Mouse (Mus musculus) retina, postnatal 7 days (tissue): ENCODE measurements around the gene Ankrd55.

Source experiments
- DNase-seq: peaks from one replicate; pipeline ENCODE4 v3.0.0-alpha.2; 2012; ENCODE audit warnings: low read depth, low spot score

Ankrd55 gene

DNA sequence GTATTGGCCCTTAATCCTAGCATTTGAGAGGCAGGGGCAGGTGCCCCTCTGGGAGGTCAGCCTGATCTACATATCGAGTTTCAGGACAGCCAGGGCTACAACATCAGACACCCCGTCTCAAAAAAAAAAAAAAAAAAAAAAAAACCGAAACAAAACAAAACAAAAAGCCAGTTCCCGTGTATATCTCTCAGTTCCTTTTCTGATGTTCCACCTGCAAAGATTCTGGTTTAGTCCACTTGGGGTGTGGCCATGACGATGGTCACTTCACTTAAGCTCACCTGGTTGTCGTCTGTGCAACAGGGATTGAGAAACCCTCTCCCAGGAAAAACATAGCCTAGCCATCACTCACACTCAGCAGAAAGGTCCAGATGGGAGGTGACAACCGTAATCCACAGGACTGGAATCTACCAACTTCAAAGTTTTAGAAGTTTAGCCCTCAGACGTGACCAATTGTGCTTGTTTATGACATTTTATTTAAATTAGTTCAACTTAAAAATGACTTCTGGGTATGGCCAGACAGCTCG is 90.6 kb downstream of the Ankrd55 start:
- DNase-seq: no peak

DNA sequence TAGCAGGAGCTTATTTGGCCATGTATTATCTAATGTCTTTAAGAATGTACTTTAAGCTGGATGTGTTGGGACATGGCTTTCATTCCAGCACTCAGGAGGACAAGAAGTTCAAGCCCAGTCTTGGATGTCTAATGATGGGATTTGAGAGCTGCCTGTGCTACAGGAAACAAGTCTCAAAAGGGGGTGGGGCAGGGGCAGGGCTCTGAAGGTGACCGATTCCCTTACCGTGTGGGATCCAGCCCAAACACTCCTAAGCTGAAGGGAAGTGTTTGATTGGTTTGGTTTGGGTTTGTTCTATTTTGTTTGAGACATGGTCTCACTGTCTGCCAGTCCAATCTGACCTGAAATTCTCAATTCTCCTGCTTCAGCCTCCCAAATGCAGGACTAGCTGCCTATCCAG is 93.2 kb downstream of the Ankrd55 start:
- no peak for DNase-seq

DNA sequence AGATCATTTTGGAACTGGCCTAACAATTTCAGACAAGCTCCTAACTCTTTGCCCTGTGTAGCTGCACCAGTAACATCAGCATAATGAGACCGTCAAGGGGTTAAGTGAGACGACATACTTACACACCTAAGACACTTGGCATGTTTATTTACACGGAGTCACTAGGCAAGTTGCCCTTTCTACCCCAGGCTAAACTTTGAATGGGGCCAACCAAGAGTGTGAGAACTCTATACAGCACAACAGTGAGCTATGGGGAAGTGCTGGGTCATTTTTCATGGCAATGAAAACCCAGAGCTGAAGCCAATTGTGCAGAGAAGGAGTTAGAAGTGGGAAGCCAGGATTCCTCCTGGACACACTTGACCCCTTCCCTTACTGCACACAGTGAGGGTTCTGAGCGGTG is 94.2 kb downstream of the Ankrd55 start:
- no peak for DNase-seq

DNA sequence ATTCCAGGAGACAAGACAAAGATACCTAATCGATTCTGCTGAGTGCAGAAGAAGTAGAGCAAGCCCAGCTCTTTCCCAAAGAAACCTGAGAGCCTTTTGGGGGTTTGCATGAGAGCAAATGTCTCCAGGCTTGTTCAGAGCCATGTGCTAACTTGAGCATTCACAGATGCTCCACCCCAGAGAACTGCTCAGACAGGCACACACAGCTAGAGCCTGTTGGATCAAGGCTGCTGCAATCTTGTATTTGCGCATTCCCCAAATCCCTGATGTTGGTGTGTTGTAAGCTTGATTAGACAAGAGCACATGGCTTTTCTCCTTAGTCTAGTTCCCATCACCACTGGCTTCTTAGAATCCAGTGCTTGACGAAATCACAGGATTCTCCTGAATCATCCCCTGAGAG is 94.7 kb downstream of the Ankrd55 start:
- DNase-seq: no peak

DNA sequence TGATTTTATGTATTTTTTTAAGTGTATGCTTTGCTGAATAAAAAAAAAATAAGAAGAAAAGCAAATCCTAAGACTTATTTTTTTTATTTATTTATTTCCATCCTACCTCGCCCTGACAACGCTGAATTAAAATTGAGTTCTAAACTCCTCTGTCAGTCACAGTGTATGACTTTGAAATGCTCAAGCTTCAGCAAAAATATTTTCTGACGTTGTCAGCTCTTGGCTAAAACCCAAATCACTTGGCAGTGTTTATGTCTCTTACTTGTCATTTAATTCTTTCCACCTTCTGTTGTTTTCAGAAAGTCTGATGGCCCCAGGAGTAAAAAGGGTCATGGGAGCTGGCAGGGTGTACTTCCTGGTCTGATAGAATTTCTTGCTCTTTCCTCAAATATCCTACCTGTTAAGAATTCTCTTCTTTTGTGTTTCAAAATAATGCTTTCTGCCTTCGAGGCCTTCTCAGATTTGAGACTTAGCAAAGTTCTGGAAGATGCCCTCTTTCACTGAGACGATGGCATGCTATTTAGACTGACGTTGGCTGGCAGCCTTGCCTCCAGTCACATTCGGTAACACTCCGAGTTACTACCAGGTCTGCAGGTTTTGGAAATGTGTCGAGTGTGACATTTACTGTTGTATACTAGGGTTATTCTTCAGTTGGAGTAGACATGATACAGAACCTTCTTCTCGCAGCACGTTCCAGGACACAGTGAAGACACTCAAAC is 95.8 kb downstream of the Ankrd55 start:
- no peak for DNase-seq

DNA sequence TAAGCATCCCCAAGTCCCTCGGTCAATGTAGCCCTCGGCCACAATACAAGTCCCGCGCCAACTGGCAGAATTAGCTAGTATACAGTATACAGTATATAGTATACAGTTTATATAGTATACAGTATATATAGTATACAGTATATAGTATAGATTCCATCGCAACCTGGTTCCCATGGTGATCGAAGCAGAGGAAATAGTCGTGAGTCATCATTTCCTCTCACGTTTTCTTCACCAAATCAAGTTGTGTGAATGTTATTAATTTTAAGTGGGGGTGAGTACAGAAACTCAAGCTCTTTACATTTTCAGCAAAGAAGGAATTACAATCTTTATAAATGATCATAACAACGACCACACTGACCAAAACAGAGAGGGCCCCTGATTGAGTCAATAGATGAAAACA is 96.8 kb downstream of the Ankrd55 start:
- DNase-seq: no peak

DNA sequence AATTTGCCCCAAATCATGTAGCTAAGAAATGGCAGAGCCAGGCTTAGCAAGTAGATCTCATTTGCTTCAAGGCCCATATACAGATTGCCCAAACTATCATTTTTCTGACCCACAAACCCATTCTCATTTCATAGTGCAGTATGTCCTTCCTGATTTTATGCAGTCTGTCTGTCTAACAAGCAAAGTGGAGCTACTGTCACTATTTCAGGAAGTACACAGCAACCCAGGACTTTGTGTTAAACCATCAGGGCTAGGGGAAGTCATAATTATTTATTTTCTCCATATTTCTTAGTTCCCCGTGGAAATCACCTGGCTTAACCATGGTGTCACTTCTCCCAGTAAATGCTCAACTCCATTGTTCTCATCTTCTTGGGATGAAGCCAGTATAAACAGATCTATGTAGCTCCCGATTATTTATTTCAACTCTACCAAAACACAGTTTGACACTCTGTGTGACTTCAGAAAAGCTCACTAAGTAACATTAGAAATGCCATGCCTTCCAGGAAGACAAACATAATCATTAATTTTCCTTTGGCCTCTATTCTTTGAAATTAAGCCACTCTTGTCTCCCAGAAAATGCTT is 98.3 kb downstream of the Ankrd55 start:
- DNase-seq: no peak

DNA sequence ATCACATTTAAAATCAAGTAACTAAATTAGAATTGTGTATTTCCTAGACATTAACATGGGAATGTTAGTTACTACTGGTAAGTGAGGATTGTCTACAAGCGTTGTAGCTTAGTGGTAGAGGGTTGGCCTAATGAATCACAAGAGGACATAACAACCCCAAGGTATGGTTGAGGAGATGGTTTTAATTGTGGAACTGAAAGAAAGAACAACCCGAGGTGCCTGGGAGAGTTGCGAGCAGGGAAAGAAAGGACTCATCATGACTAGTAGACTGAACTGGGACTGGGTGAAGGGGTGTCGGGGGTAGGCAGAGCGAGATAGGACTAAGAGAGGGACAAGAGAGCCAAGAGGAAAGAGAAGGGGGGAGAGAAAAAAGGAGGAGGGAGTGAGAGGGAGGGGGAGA is 99.0 kb downstream of the Ankrd55 start:
- no peak for DNase-seq

DNA sequence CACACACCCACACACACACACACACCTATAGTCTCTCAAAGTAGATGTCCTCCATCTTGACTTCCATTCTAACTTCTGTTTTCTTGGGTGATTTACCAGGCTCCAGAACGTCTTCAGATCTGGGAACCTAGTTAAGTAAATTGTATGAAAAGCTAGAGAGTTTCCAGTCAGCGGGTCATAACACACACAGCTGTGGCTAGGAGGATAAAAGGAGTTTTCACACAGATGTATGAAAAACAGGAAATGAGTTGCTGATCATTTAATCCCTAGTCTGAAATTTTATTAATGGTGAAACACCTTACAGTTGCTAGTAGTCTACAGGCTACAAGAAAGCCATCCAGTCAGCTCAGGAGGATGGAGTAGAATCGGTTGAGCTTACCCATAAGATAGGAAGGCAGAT is 99.9 kb downstream of the Ankrd55 start:
- DNase-seq: no peak

DNA sequence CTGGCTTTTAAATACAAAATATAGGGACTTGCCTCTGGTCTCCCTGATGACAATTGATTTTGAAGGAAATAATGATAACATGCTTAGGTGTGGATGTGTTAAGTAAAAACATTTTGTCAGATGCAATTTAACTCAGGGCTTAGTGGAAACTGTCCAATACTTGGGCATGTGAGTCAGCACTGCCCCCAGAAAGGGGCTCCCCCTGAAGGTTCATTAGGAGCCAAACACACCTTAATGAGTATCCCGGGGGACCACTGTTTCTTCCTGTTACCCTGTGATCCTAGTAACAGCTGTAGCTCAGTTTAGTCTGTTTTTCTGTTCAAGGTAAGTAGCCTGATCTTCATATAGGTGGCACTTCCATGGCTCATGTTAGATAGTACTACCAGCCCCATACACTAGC is 102.0 kb downstream of the Ankrd55 start:
- no peak for DNase-seq

DNA sequence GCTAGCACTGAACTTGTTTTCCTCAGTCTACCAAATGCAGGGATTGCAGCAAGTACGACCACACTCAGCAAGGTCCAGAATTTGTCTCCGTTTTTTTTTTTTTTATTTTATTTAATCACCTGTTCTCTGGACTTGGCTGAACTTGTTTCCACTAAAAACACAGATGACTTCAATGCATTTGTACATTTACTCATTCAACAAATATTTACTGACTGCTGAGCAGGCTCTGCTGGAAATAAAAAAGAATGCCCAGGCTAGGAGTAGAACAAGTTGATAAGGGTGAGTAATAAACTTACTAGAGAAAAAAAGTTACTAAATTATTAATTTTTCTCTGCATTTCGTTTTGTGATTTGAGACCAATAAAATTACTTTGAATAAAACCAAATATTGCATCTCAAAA is 103.1 kb downstream of the Ankrd55 start:
- no peak for DNase-seq

DNA sequence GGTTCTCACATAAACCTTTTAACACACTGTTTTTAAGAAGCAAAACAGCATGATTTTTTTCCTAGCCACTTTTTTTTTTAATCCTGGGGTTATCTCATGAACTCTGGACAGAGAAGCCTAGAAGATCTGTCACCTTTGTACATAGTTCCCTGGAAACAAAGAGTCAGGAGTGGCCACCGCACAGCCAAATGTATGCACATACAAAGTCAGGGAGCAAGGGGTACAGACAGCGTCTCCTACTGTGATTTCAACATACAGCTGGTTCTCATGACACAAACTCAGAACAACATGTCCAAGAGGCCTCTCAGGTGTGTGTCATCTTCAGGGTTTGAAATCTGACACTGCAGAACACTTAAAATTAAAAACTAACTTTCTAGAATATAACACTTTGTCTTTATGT is 105.1 kb downstream of the Ankrd55 start:
- no peak for DNase-seq

DNA sequence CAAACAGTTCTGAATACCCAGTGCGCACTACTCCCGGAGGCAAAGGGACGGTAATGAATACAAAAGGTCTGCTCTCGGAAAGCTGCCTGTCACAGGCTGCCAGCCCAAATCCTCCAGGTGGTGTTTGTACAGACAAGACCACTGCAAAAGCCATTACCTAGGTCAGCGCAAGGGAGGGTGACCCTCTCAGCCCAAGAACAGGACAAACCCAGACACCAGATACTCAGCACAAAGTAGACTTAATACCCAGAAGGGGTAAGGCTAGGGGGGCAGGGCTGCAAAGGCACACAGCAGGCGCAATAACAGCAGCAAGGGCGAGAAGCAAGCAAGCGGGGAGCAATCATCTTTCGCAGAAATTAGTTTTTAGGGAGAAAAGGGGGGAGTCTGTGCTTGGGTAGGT is 106.0 kb downstream of the Ankrd55 start:
- DNase-seq: no peak

DNA sequence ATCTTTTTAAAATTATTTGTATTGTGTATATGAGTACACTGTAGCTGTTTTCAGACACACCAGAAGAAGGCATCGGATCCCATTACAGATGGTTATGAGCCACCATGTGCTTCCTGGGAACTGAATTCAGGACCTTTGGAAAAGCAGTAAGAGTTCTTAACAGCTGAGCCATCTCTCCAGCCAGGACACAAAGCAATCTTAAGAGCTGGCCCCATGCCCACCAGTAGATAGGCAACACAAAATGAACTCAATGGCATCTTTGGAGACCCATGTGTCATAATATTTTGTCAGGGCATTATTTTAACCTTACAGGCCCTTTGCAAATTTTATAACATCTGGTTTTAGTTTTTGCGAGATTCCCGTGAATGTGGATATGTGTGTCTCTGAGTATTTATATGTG is 116.5 kb downstream of the Ankrd55 start:
- DNase-seq: no peak

DNA sequence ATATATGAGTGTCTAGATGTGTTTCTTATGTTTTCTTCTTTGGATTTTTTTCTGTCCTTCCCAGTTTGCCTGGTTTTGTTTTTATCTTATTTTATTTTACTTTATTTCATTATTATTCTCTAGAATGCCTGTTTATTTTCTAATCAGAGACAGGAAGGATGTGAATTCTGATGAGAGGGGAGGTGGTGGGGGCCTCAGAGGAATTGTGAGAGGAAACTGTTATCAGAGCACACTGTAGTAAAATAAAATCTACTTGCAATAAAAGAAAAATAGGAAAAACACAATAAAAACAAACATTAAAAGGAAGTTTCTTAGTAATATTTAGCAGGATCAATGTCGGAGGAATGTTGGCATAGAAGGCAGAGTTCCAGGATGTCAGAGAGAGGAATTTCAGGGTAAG is 116.9 kb downstream of the Ankrd55 start:
- DNase-seq: no peak

DNA sequence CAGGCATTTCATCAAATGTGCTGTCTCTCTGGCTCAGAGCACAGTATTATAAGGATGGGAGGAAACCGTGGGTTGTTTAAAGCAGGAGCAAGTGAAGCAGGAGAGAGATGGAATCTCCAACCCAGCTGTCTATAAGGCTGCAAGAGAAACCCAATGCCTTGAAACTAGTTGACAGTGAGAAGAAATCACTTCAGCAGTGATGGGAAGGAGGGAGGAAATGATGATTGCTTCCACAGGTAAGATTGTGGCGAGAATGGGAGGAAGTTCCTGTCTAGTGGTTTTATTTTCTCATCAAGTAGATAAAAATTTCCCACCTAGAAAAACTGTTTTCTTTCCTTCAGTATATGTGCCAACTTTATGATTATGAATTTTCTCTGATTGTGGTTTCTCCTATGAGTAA is 118.4 kb downstream of the Ankrd55 start:
- DNase-seq: no peak

DNA sequence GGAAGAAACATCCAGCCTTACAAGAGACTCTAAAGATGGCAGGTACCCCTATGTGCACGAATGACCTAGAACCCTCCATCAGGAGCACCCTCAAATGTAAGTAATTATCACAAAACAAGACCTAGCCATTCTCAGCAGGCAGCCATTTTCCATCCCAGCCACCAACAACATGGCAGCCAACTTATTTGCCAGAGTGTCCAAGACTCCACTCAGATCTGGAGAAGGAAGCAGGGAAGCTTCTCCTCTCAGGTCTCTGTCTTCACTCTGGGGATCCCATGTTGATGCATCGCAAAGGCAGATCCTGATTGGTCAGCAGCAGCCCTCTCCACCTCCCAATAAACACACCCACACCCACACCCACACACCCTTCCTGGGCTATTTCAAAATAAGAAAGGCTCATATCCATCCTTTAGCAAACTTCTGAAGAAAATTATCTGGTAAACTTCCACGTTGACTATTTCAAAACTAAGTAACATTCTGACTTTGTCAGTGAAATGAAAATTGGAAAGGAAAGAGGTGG is 119.0 kb downstream of the Ankrd55 start:
- DNase-seq: no peak

DNA sequence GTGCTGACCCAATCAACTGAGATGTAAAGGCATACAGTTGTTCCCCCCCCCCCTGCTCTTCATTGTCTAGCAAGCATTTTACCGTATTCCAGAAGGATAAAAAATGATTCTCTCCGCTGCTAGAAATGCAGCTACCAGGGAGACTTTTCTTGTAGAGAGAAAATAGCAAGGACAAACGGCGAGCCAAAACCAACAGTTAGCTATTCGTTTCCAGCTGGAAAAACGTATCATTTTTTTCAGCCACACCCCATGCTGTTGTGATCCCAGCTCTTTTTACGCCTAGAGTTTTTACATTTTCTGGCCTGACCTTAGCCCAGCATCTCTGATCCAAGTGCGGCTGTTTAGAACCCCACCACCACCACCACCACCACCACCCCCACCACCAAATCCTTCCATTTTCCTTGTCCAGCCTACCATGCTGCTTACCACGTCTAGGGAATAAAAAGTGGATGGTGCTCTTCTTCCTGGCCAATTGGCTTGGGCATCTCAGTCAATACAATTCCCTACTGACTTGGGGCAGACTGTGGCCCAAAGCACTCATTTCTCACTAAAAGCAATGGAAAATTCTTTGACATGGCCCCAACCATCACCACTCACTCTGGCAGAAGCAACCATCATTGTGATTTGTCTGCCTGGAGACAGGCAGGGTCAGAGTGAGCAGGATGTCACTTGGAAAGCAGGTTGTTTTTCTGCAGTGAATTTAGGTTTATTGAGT is 119.7 kb downstream of the Ankrd55 start:
- DNase-seq: no peak

DNA sequence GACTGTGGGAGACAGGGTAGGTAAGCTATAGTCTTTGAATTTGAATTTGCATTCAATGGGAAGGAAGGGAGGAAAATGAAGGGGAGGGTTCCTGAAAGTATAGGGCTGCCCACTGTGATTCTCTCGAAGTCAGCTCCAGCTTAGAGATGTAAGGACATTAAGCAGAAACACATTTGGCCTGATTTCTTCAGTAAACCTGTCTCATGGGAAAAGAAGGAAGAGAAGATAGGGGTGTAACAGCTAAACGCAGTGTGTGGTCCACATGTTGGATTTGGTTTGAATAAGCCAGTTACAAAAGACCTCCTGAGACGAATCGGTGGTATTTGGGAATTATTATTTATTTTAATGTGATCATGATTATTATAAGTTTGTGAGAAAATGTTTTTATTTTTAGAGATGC is 120.5 kb downstream of the Ankrd55 start:
- no peak for DNase-seq

DNA sequence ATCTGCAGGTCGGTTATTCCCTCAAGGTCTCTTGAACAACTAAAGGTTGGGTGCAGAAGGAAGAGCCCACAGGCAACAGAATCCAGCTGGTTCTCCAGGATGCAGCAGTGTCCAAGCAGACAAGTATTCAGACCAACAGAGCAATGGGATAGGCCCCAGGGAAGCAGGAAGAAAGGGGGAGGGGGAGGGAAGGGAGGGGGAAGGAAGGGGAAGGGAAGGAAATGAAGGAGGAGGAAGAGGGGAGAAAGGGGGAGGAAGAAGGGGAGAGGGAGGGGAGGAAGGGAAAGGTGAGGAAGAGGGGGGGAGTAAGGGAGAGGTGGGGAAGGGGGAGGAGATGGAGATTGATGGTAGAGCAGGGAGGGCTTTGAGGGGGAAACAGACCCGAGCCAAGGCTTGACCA is 121.1 kb downstream of the Ankrd55 start:
- DNase-seq: no peak

DNA sequence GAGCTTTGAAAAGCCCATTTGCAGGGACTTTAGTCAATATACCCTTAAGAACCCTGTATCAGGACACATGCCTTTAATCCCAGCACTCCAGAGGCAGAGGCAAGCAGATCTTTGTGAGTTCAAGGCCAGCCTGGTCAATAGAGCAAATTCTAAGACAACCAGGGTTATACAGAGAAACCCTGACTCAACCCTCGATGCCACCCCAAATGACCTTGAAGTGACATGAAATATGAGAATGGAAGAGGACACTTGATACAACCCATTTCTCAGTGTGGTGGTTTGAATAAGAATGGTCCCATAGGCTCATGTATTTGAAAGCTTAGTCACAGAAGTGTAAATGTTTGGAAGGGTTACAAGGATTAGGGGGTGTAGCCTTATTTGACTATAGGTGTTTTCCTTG is 121.6 kb downstream of the Ankrd55 start:
- DNase-seq: no peak

DNA sequence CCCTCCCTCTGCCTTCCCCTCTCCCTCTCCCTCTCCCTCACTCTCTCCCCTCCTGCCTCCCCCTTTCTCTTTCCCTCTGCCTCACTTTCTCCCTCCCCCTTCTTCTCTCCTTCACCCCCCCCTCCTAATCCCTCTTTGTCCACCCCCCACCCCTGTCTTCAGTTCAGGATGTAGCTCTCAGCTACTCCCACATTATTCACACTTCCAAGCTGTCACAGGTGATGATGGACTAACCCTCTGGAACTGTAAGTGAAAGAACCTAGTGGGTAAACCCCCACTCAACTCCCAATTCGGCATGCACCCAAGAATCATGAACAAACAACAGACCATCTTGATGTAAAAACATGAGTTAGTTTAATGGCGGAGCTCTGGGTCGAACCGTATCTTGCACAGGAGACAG is 122.2 kb downstream of the Ankrd55 start:
- no peak for DNase-seq
